Mouse (Mus musculus): ENCODE data around the gene Kctd17. TPM values are rescaled to one million over a fixed set of nuclear protein-coding genes. Genes with fewer than 3 reads are reported as not detected.

Gene Kctd17
- total RNA-seq, 2 experiments from 2014 or later = 239 to 255 TPM

GRCm38 (mm10) chr15:78409570-78410052 is 18.8 kb upstream of the Kctd17 start:
- intact Hi-C loops (cut with DNase I) = loop anchor here (5.0 kb wide), 1 partner anchor 37 kb away; no protein-coding TSS in a partner anchor
- no peak for DNase-seq (ENCODE audit: extremely low spot score in 1 of 2, low spot score in 2 of 2)

GRCm38 (mm10) chr15:78413083-78413718 is 15.2 kb upstream of the Kctd17 start:
- intact Hi-C loops (cut with DNase I) = no loop called here
- no peak for DNase-seq (ENCODE audit: extremely low spot score in 1 of 2, low spot score in 2 of 2)

- intact Hi-C loops (cut with DNase I) = no loop called here
- DNase-seq (ENCODE audit: extremely low spot score in 1 of 2, low spot score in 2 of 2) = no peak
Measured at GRCm38 (mm10) chr15:78413719-78414117, 14.6 kb upstream of the Kctd17 start.

DNA sequence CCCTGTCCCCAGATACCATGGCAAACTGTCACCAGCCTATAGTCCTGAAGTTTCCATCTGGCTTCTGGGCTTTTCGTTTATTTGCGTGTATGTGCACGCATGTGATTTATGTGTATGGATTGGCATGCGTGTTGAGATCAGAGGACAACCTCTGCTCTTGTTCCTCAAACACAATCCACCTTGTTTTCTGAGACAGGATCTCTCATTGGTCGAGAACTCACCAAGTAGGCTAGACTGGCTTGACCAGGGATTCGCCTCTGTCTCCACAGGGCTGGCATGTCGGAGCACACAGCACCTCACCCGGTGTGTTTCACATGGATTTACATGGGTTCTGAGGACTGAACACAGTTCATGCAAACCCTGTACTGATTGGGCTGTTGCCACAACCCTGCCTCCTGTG is 14.2 kb upstream of the Kctd17 start:
- intact Hi-C loops (cut with DNase I) = no loop called here
- DNase-seq (ENCODE audit: extremely low spot score in 1 of 2, low spot score in 2 of 2) = no peak

- intact Hi-C loops (cut with DNase I) = no loop called here
- DNase-seq (ENCODE audit: extremely low spot score in 1 of 2, low spot score in 2 of 2) = peak in 1 of 2 experiments; percentile 57
Measured at GRCm38 (mm10) chr15:78416937-78417336, 11.4 kb upstream of the Kctd17 start.

GRCm38 (mm10) chr15:78420395-78420794 is 8.0 kb upstream of the Kctd17 start:
- DNase-seq (ENCODE audit: extremely low spot score in 1 of 2, low spot score in 2 of 2) = no peak
- intact Hi-C loops (cut with DNase I) = loop anchor here (5.0 to 10.0 kb wide), 2 partner anchors 163 to 436 kb away; no protein-coding TSS in a partner anchor

- DNase-seq (ENCODE audit: extremely low spot score in 1 of 2, low spot score in 2 of 2) = peak; percentile 70 to 88
- intact Hi-C loops (cut with DNase I) = loop anchor here (2.0 to 10.0 kb wide), 3 partner anchors 66 to 438 kb away; no protein-coding TSS in a partner anchor
Measured at GRCm38 (mm10) chr15:78422046-78422956, 6.1 kb upstream of the Kctd17 start.

- DNase-seq (ENCODE audit: extremely low spot score in 1 of 2, low spot score in 2 of 2) = peak in 1 of 2 experiments; percentile 27
- intact Hi-C loops (cut with DNase I) = loop anchor here (5.0 to 10.0 kb wide), 2 partner anchors 167 to 440 kb away; no protein-coding TSS in a partner anchor
Measured at GRCm38 (mm10) chr15:78424507-78424906, 3.9 kb upstream of the Kctd17 start.

GRCm38 (mm10) chr15:78425230-78425629 is 3.1 kb upstream of the Kctd17 start:
- peak in 1 of 2 experiments; percentile 24 for DNase-seq (ENCODE audit: extremely low spot score in 1 of 2, low spot score in 2 of 2)
- intact Hi-C loops (cut with DNase I) = loop anchor here (10.0 kb wide), 1 partner anchor 440 kb away; no protein-coding TSS in a partner anchor

- intact Hi-C loops (cut with DNase I) = loop anchor here (10.0 kb wide), 1 partner anchor 444 kb away; no protein-coding TSS in a partner anchor
- no peak for DNase-seq (ENCODE audit: extremely low spot score in 1 of 2, low spot score in 2 of 2)
Measured at GRCm38 (mm10) chr15:78429139-78429459, 735 bp downstream of the Kctd17 start.

- DNase-seq (ENCODE audit: extremely low spot score in 1 of 2, low spot score in 2 of 2) = peak in 1 of 2 experiments; percentile 62
- intact Hi-C loops (cut with DNase I) = loop anchor here (10.0 kb wide), 1 partner anchor 445 kb away; no protein-coding TSS in a partner anchor
Measured at GRCm38 (mm10) chr15:78429871-78430622, 1.7 kb downstream of the Kctd17 start.

GRCm38 (mm10) chr15:78430874-78431273 is 2.5 kb downstream of the Kctd17 start:
- no peak for DNase-seq (ENCODE audit: extremely low spot score in 1 of 2, low spot score in 2 of 2)
- intact Hi-C loops (cut with DNase I) = no loop called here

DNA sequence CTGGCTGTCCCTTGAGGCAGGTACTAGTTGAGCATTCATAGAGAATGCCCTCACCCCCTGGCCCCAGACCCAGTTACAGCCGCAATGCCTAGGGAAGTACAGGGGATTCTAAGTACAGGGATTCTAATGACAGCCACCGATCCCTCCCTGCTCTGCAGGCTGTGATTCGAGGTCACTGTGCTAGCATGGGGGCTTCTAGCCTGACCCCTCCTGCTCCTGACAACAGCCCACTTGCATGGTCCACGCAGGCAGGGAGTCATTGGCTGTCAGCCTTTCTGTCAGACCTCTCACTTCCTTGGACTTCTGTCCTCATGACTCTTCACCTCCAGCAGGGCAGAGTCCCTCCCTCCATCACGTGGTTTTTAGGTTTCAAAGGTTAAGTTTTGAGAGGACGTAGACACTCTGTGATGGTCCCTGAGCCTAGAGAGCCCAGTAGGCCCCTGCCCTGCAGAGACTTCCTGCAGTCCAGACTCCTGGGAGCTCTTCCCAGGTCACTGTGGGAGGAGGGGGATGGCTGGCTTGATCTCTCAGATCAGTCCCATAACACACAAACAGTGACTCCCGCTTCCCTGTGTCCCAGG is 3.3 kb downstream of the Kctd17 start:
- DNase-seq (ENCODE audit: extremely low spot score in 1 of 2, low spot score in 2 of 2) = no peak
- intact Hi-C loops (cut with DNase I) = no loop called here

DNA sequence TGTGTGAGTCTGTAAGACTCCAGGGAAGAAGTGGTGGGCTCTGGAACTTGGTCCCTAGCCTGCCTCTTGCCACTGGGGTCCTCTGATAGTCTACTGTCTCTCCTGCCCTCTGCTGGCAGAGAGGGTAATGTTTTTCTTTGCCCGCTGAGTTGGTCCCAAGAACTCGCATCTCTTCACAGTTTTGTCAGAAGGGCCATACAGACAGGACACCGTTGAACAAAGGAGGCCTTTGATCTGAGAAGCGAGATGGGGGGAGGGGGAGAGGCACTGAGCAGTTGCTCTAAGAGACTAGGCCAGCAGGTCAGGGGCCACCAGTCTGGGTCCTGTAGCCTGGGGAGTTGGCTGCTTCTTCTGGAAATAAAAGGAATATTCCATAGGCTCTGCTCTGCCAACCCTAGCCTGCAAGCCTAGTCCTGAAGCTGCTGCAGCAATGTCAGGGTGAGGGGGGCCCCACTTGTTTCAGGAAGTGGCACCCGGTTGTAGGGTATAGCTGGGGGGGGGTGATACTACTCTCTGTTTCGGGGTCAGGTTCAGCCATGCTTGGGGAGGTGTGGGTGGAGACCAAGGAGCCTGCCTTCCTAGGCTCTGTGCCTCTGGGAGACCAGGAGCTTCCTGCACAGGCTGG is 6.6 kb downstream of the Kctd17 start:
- intact Hi-C loops (cut with DNase I) = loop anchor here (5.0 kb wide), 1 partner anchor 178 kb away; no protein-coding TSS in a partner anchor
- DNase-seq (ENCODE audit: extremely low spot score in 1 of 2, low spot score in 2 of 2) = peak; percentile 40 to 70

DNA sequence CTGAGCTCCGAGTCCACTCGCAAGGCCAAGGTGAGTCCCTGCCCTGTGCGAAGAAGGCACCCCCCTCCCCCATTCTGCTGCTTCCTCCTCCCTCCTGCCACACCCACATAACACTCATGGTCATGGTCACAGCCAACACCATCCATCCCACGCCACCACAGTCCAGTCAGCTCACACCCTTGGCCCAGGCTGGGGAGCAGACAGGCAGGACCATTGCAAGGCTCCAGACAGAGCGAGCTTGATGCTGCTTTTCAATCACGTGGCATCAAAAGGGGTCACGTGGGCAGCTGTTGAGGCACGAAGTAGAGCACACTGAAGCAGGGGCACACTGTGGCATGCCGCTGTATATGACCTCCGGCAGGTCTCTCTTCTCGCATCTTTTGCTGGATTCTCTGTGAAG is 7.3 kb downstream of the Kctd17 start:
- intact Hi-C loops (cut with DNase I) = loop anchor here (5.0 kb wide), 1 partner anchor 178 kb away; no protein-coding TSS in a partner anchor
- peak in 1 of 2 experiments; percentile 52 for DNase-seq (ENCODE audit: extremely low spot score in 1 of 2, low spot score in 2 of 2)

DNA sequence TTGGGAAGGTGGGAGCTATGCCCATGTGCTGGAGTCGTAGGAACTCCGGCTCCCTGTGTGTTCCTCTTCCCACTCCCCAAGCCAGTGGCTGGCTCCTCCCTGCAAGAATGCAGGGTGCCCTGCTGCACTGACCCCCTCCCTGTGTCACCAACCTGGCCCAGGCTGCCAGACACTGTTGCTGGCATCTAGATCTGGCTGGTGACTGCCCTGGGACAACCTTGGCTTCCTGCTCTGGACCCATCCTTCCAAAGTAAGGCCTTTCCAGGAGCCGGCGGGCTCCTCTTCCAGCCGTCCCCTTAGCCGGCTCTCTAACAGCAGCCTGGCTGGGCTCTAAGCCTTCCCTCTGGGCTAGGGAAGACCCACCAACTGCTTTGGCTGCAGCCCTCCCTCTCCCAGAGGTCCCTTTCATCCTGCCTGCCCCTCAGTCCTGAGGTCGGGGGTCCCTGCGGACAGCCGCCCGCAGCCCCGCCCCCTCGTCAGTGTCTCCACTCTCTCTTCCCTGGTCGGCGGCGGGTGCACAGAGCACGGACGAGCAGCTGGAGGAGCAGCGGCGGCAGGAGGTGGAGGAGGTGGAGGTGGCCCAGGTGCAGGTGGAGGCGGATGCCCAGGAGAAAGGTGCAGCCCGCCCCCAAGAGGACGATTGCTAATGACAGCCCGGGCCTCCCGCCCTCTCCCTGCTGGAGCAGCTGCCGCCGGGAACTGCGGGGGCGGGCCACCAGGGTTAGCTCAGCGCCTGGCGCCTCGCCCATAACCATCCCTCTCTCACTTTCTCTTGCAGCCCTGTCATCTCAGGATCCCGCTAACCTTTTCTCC is 8.2 kb downstream of the Kctd17 start:
- DNase-seq (ENCODE audit: extremely low spot score in 1 of 2, low spot score in 2 of 2) = peak; percentile 71 to 94
- intact Hi-C loops (cut with DNase I) = loop anchor here (5.0 kb wide), 1 partner anchor 179 kb away; no protein-coding TSS in a partner anchor

Measured in left cerebral cortex, postnatal 10 days (tissue).